Mouse (Mus musculus): Measurements from ENCODE around the gene Zfp697. TPM values are rescaled to one million over a fixed set of nuclear protein-coding genes. Genes with fewer than 3 reads are reported as not detected.

The Zfp697 gene
- polyA plus RNA-seq, 1 experiment from 2014 or later = 2.9 TPM

GRCm38 (mm10) chr3:98413733-98414132 lies 31.5 kb downstream of the Zfp697 start:
- 40% methylated on average over 2 of the region's 2 CpGs for WGBS (ENCODE audit: insufficient replicate concordance)
- ATAC-seq (no peak), DNase-seq (no peak)
- no peaks in the 10 kb centered on the region for H3K9me3 ChIP-seq (ENCODE audit: low read length)
- H3K4me1 ChIP-seq (ENCODE audit: insufficient read depth) = peaks cover 19% of the 10 kb centered on the region
- H3K36me3 ChIP-seq (replicated peaks; ENCODE audit: insufficient read depth, low read length) = no peaks in the 10 kb centered on the region
- H3K4me2 ChIP-seq (ENCODE audit: low read depth, low read length) = no peak overlapping the region
- TF ChIP-seq EP300 (IDR thresholded peaks at IDR 0.05; ENCODE audit: low read depth) (no peak), CTCF (IDR thresholded peaks at IDR 0.05; ENCODE audit: low read depth) (no peak)
- no peak overlapping the region for H3K4me3 ChIP-seq (ENCODE audit: low read depth, low read length)
- no peaks in the 10 kb centered on the region for H3K27me3 ChIP-seq (ENCODE audit: insufficient read depth, low read length)
- H3K9ac ChIP-seq (replicated peaks) = no peak overlapping the region
- no peak overlapping the region for H3K27ac ChIP-seq (ENCODE audit: low read depth)

DNA sequence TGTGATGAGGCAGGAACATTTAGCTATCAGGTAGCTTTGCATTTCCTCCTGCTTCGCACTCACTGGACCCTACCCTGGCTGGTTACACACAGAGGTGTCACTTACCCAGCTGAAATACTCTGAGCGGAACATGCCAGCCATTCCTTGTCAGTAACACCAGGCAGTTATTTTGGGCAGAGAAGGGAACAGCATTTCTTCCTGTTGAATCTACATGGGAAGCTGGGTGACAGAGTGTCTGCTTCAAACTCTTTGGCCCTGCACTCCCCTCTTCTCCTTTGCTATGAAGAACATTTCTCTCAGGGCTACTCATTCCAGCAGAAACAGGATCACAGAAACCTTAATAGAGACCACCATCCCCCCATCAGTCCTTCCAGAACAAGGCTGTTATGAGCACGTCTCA lies 32.0 kb downstream of the Zfp697 start:
- H3K36me3 ChIP-seq (replicated peaks; ENCODE audit: insufficient read depth, low read length) = no peaks in the 10 kb centered on the region
- H3K27me3 ChIP-seq (ENCODE audit: insufficient read depth, low read length) = no peaks in the 10 kb centered on the region
- no peak overlapping the region for H3K27ac ChIP-seq (ENCODE audit: low read depth)
- ATAC-seq (no peak), DNase-seq (no peak)
- no peaks in the 10 kb centered on the region for H3K9me3 ChIP-seq (ENCODE audit: low read length)
- no peak overlapping the region for H3K4me3 ChIP-seq (ENCODE audit: low read depth, low read length)
- H3K4me1 ChIP-seq (ENCODE audit: insufficient read depth) = peaks cover 19% of the 10 kb centered on the region
- TF ChIP-seq EP300 (IDR thresholded peaks at IDR 0.05; ENCODE audit: low read depth) (no peak), CTCF (IDR thresholded peaks at IDR 0.05; ENCODE audit: low read depth) (no peak)
- H3K9ac ChIP-seq (replicated peaks) = no peak overlapping the region
- no peak overlapping the region for H3K4me2 ChIP-seq (ENCODE audit: low read depth, low read length)
- 56% methylated on average over 3 of the region's 3 CpGs for WGBS (ENCODE audit: insufficient replicate concordance)

DNA sequence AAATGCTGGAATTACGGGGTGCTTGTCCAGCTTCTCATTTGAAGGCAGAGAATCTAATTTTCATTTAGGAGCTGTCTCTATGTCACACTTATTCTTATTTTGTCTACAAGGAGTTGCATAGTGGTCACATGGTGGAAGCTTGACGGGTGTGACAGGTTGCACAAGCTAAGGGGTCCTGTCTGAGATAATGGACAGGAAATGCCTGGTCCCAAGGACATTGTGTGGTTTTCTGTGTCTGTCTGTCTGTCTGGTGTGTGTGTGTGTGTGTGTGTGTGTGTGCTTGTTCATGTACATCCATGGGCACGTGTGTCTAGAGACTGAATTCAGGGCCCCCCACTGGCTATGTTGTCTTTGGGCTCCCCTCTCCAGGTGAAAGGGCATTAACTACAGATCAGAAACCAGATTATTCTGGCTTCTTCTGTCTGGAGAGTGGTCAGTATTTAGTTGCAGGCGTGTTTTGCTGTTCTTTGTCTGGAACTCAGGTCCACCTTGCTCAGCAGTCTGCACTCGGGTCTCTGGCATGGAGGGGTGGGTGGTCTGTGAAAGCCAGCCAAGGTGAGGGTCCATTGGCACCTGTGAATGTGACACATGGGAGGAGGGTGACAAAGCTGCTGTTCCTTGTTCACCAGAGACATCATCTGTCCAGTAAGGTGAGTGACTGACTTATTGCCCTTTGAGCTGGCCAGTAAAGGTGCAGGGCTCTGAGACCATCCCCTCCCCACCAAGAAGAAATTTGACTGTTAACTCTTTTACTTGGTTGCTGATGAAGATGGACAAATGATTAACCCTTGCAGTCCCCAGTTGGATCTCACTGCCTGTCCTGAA lies 34.4 kb downstream of the Zfp697 start:
- no peaks in the 10 kb centered on the region for H3K36me3 ChIP-seq (replicated peaks; ENCODE audit: insufficient read depth, low read length)
- H3K4me3 ChIP-seq (ENCODE audit: low read depth, low read length) = no peak overlapping the region
- no peak overlapping the region for H3K27ac ChIP-seq (ENCODE audit: low read depth)
- ATAC-seq (0 out of 2 replicates have a peak, but pooled peaks have one; percentile 31), DNase-seq (no peak)
- TF ChIP-seq EP300 (IDR thresholded peaks at IDR 0.05; ENCODE audit: low read depth) = no peak
- no peak for TF ChIP-seq CTCF (IDR thresholded peaks at IDR 0.05; ENCODE audit: low read depth)
- no peaks in the 10 kb centered on the region for H3K27me3 ChIP-seq (ENCODE audit: insufficient read depth, low read length)
- no peaks in the 10 kb centered on the region for H3K9me3 ChIP-seq (ENCODE audit: low read length)
- no peak overlapping the region for H3K9ac ChIP-seq (replicated peaks)
- H3K4me2 ChIP-seq (ENCODE audit: low read depth, low read length) = 0 out of 2 replicates have a peak overlapping the region, but pooled peaks have one; percentile 18
- H3K4me1 ChIP-seq (ENCODE audit: insufficient read depth) = peaks cover 22% of the 10 kb centered on the region
- WGBS (ENCODE audit: insufficient replicate concordance) = 38% methylated on average over 5 of the region's 5 CpGs

DNA sequence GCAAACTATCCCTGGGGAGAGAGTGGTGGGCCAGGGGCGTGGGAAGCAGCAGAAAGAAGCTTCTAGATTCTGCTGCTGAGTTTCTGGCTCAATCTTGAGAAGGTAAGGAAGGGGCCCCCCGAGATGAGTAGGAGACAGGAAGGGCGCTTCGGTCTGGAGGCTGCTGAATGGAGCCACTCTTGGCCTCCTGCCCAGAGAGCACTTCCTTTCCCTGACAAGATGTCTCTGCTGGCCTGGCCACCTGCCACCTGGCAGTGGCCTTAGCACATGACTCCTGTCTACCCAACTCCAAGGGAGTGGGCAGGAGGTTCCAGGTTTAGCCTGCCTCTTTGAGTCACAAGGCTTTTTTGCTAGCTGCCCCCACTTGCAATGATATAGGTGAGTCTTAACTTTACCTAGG lies 35.1 kb downstream of the Zfp697 start:
- Histone ChIP-seq H3K4me3 (ENCODE audit: low read depth, low read length) (no peak overlapping the region), H3K9me3 (ENCODE audit: low read length) (no peaks in the 10 kb centered on the region), H3K4me1 (ENCODE audit: insufficient read depth) (peaks cover 22% of the 10 kb centered on the region), H3K27me3 (ENCODE audit: insufficient read depth, low read length) (no peaks in the 10 kb centered on the region), H3K27ac (ENCODE audit: low read depth) (no peak overlapping the region), H3K36me3 (replicated peaks; ENCODE audit: insufficient read depth, low read length) (no peaks in the 10 kb centered on the region), H3K9ac (replicated peaks) (no peak overlapping the region), H3K4me2 (ENCODE audit: low read depth, low read length) (0 out of 2 replicates have a peak overlapping the region, but pooled peaks have one; percentile 18)
- no peak for TF ChIP-seq CTCF (IDR thresholded peaks at IDR 0.05; ENCODE audit: low read depth)
- 0 out of 2 replicates have a peak, but pooled peaks have one; percentile 9 for TF ChIP-seq EP300 (IDR thresholded peaks at IDR 0.05; ENCODE audit: low read depth)
- ATAC-seq (peak; percentile 64; the same call in 1 of the 2 replicates), DNase-seq (peak; percentile 68)
- WGBS (ENCODE audit: insufficient replicate concordance) = 18% methylated on average over 4 of the region's 4 CpGs

DNA sequence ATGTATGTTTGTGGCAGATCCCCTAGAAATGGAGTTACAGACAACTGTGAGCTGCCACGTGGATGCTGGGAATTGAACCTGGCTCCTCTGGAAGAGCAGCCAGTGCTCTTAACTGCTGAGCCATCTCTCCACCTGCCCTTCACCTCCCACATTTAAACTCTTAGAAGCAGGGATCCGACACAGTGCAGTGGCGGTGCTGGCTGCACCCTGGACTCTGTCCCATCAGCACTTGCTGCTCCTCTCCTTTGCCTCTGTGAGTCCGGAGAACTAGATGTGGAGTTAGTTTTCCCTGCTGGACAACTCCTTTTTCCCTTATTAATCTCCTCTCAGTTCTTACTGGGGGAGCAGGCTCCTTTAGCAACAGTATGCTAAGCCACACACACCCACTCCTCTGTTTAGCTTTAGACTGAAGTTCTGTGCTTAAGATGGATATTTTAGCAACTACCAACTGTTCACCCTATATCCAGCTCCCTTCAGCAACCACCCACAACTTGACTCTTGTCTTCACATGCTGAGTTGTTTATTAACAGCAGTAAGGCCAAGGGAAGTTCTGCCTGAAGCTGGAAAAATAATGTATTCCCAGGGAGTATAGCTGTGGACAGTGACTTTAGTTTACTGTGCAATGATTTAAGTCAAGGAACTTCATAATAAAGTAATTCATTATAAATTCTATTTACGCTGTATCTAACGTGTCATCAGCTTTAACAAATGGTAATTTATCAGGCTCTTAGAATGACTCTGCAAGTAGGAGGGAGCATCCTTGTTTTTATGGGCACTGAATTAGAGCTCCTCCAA lies 36.9 kb downstream of the Zfp697 start:
- TF ChIP-seq CTCF (IDR thresholded peaks at IDR 0.05; ENCODE audit: low read depth) (no peak), EP300 (IDR thresholded peaks at IDR 0.05; ENCODE audit: low read depth) (no peak)
- Histone ChIP-seq H3K4me1 (ENCODE audit: insufficient read depth) (peaks cover 21% of the 10 kb centered on the region), H3K27ac (ENCODE audit: low read depth) (no peak overlapping the region), H3K9me3 (ENCODE audit: low read length) (no peaks in the 10 kb centered on the region), H3K4me2 (ENCODE audit: low read depth, low read length) (no peak overlapping the region), H3K4me3 (ENCODE audit: low read depth, low read length) (no peak overlapping the region), H3K27me3 (ENCODE audit: insufficient read depth, low read length) (no peaks in the 10 kb centered on the region), H3K9ac (replicated peaks) (no peak overlapping the region), H3K36me3 (replicated peaks; ENCODE audit: insufficient read depth, low read length) (no peaks in the 10 kb centered on the region)
- 64% methylated on average over 6 of the region's 6 CpGs for WGBS (ENCODE audit: insufficient replicate concordance)
- ATAC-seq (no peak), DNase-seq (no peak)

DNA sequence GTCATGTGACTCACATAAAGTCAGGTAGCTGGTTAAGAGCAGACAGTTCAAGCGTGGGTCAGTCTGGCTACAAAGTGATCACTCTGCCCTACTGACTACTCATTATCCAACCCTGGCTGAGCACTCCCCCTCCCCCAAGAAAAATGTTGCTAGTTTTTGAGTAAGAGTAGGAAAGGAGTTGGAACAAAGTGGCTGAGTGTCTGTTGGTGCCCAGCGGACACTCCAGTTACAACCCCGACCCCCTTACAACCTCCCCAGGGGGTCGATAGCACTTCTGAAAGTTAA lies 37.5 kb downstream of the Zfp697 start:
- no peaks in the 10 kb centered on the region for H3K36me3 ChIP-seq (replicated peaks; ENCODE audit: insufficient read depth, low read length)
- no peak for ATAC-seq
- DNase-seq = no peak
- no peaks in the 10 kb centered on the region for H3K9me3 ChIP-seq (ENCODE audit: low read length)
- peaks cover 19% of the 10 kb centered on the region for H3K4me1 ChIP-seq (ENCODE audit: insufficient read depth)
- no peaks in the 10 kb centered on the region for H3K27me3 ChIP-seq (ENCODE audit: insufficient read depth, low read length)
- 59% methylated on average over 4 of the region's 4 CpGs for WGBS (ENCODE audit: insufficient replicate concordance)
- no peak for TF ChIP-seq CTCF (IDR thresholded peaks at IDR 0.05; ENCODE audit: low read depth)
- TF ChIP-seq EP300 (IDR thresholded peaks at IDR 0.05; ENCODE audit: low read depth) = no peak
- H3K27ac ChIP-seq (ENCODE audit: low read depth) = no peak overlapping the region
- no peak overlapping the region for H3K9ac ChIP-seq (replicated peaks)
- no peak overlapping the region for H3K4me3 ChIP-seq (ENCODE audit: low read depth, low read length)
- H3K4me2 ChIP-seq (ENCODE audit: low read depth, low read length) = no peak overlapping the region
